Mouse (Mus musculus): ENCODE results near the gene Dennd1b. TPM values are rescaled to one million over a fixed set of nuclear protein-coding genes. Genes with fewer than 3 reads are reported as not detected.

The Dennd1b gene
- polyA plus RNA-seq, 1 experiment from 2014 or later = 12.2 TPM

DNA sequence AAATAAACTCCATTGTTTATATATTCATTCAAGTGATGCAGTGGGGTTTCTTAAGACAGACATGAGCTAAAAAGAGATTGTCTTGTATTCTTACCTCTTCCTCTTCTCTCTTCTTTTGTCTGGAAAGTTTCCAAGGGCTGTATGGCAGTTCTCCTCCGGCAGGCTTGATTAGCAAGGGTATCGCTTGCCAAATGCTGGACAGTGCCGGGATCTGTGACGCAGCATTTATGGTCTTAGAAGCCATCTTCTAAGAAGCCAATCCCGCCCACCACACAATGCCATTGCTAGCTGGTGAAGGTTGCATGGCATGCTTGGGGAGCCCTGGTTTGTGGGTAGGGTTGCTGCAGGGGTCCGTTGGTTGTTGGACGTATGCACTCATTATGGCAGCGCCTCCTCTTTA, 115.8 kb downstream of the Dennd1b start:
- no peak overlapping the region for H3K4me3 ChIP-seq (ENCODE audit: low read depth, low read length)
- no peak overlapping the region for H3K9ac ChIP-seq (ENCODE audit: low read length)
- no peak overlapping the region for H3K4me2 ChIP-seq
- WGBS = 92% methylated on average over 8 of the region's 8 CpGs
- no peaks in the 10 kb centered on the region for H3K36me3 ChIP-seq (ENCODE audit: control insufficient read depth, insufficient read depth, low read length)
- no peak for DNase-seq (ENCODE audit: low spot score, missing footprints)
- no peak overlapping the region for H3K27ac ChIP-seq (ENCODE audit: low read depth, low read length)
- no peaks in the 10 kb centered on the region for H3K9me3 ChIP-seq (ENCODE audit: control insufficient read depth, low read length)
- no peaks in the 10 kb centered on the region for H3K4me1 ChIP-seq (ENCODE audit: control insufficient read depth, insufficient read depth, low read length)
- no peak for ATAC-seq (ENCODE audit: low FRiP score)
- no peaks in the 10 kb centered on the region for H3K27me3 ChIP-seq (ENCODE audit: control insufficient read depth, insufficient read depth, low read length)

DNA sequence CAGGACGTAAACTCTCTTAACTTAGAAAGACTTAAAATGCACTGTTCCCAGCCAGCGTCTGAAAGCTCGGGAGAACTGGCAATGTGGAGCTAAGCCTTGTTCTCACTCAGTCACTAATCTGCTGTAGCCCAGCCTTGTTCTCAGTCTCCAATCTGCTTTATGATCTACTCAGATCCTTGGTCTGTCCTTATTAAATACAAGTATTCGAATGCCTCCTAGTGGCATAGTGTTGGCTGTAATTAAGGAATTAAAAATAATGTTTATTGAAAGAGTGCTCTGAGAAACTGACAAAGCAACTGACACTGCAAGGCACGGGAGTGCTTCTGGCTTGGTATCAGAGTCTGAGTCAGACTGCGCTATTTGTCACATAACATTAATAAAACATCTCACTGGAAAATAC, 116.3 kb downstream of the Dennd1b start:
- Histone ChIP-seq H3K4me1 (ENCODE audit: control insufficient read depth, insufficient read depth, low read length) (no peaks in the 10 kb centered on the region), H3K27me3 (ENCODE audit: control insufficient read depth, insufficient read depth, low read length) (no peaks in the 10 kb centered on the region), H3K4me2 (no peak overlapping the region), H3K4me3 (ENCODE audit: low read depth, low read length) (no peak overlapping the region), H3K36me3 (ENCODE audit: control insufficient read depth, insufficient read depth, low read length) (no peaks in the 10 kb centered on the region), H3K9me3 (ENCODE audit: control insufficient read depth, low read length) (no peaks in the 10 kb centered on the region), H3K27ac (ENCODE audit: low read depth, low read length) (no peak overlapping the region), H3K9ac (ENCODE audit: low read length) (no peak overlapping the region)
- no peak for ATAC-seq (ENCODE audit: low FRiP score)
- 61% methylated on average over 6 of the region's 6 CpGs for WGBS
- no peak for DNase-seq (ENCODE audit: low spot score, missing footprints)

DNA sequence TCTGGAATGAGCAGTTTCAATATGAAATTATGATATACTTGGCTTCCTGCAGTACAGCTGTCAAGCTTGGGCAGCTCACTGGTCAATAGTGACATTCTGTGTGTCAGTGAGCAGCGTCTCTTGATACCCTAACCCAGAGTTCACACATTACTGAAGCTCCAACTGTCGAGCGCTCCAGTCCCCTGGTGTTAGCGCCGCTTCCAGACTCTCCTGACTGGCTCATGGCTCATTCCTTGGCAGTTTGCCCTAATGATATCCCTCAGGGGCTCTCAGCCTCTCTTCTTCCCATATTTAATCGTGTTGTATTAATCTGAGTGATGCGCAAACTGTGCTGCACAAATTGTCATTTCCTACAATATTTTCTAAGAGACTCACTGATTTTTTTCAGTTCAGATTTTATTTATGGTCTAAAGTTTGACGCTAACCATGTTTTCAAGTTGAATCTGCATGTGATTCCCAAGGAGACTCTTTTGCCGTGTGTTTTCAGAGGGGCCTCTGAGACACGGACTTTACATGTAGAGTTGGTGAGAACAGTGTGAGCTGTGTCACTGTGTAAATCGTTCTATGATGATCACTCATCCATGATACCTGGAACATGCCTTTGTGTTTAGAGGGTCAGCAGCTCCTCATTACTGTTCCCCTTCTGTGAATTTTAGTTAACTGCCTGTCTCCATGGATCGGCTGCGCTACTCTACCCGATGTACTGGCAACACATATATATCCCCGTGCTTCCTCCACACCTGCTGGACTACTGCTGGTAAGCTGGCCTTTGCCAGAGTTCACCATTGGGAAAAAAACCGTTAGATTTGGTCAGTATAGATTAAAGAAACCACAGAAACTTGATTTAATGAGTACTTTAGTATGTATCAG, 117.5 kb downstream of the Dennd1b start:
- 75% methylated on average over 16 of the region's 16 CpGs for WGBS

DNA sequence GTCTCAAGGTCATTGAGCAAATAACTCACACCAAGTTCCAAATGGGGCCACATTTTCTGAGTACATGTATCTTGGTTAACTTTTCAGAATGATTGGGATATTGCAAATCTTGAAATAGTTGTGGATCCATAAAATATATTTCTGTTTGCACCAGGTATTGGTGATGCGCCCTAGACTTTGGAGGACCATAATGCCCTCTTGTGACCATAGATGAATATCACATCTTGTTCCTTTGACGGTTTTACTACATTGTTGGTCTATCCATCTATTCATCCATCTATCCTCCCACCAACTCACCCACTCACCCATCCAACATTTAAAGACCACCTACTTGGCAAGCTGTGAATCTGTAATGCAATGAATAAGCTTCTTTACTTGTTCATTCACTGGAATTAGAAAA, 120.1 kb downstream of the Dennd1b start:
- Histone ChIP-seq H3K27me3 (ENCODE audit: control insufficient read depth, insufficient read depth, low read length) (no peaks in the 10 kb centered on the region), H3K9me3 (ENCODE audit: control insufficient read depth, low read length) (no peaks in the 10 kb centered on the region), H3K4me3 (ENCODE audit: low read depth, low read length) (no peak overlapping the region), H3K27ac (ENCODE audit: low read depth, low read length) (no peak overlapping the region), H3K4me2 (no peak overlapping the region), H3K9ac (ENCODE audit: low read length) (no peak overlapping the region), H3K4me1 (ENCODE audit: control insufficient read depth, insufficient read depth, low read length) (no peaks in the 10 kb centered on the region), H3K36me3 (ENCODE audit: control insufficient read depth, insufficient read depth, low read length) (no peaks in the 10 kb centered on the region)
- WGBS = 62% methylated on average over 2 of the region's 2 CpGs
- DNase-seq (ENCODE audit: low spot score, missing footprints) (no peak), ATAC-seq (ENCODE audit: low FRiP score) (no peak)

More for the DNA sequence above, 117.5 kb downstream of the Dennd1b start:
- Histone ChIP-seq H3K4me3 (ENCODE audit: low read depth, low read length) (no peak overlapping the region), H3K9ac (ENCODE audit: low read length) (no peak overlapping the region), H3K27ac (ENCODE audit: low read depth, low read length) (peak overlapping the region; percentile 25; the same call in 1 of the 2 replicates), H3K4me1 (ENCODE audit: control insufficient read depth, insufficient read depth, low read length) (no peaks in the 10 kb centered on the region), H3K9me3 (ENCODE audit: control insufficient read depth, low read length) (no peaks in the 10 kb centered on the region), H3K27me3 (ENCODE audit: control insufficient read depth, insufficient read depth, low read length) (no peaks in the 10 kb centered on the region), H3K4me2 (no peak overlapping the region), H3K36me3 (ENCODE audit: control insufficient read depth, insufficient read depth, low read length) (no peaks in the 10 kb centered on the region)
- DNase-seq (ENCODE audit: low spot score, missing footprints) (peak; percentile 87), ATAC-seq (ENCODE audit: low FRiP score) (peak; percentile 69)

DNA sequence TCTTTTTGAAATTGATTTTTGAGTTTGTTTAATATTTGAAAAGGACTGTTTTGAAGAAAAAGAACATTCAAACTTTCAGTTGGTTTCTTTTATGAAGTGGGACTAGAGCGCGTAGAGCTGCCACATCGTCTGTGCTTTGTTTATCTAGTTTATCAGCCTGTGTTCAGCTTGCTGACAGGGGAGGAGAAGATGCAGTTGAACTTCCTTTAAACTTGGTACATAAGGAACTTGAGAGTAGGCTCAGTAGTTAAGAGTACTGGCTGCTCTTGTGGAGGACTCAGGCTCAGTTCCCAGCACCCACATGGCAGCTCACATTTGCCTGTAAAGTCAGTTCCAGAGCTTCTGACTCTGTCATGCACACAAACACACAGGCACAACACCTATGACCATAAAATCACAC, 124.3 kb downstream of the Dennd1b start:
- Histone ChIP-seq H3K36me3 (ENCODE audit: control insufficient read depth, insufficient read depth, low read length) (no peaks in the 10 kb centered on the region), H3K27me3 (ENCODE audit: control insufficient read depth, insufficient read depth, low read length) (no peaks in the 10 kb centered on the region), H3K9me3 (ENCODE audit: control insufficient read depth, low read length) (no peaks in the 10 kb centered on the region), H3K27ac (ENCODE audit: low read depth, low read length) (no peak overlapping the region), H3K4me1 (ENCODE audit: control insufficient read depth, insufficient read depth, low read length) (no peaks in the 10 kb centered on the region), H3K9ac (ENCODE audit: low read length) (no peak overlapping the region), H3K4me2 (no peak overlapping the region), H3K4me3 (ENCODE audit: low read depth, low read length) (no peak overlapping the region)
- 91% methylated on average over 3 of the region's 3 CpGs for WGBS
- ATAC-seq (ENCODE audit: low FRiP score) (no peak), DNase-seq (ENCODE audit: low spot score, missing footprints) (no peak)

DNA sequence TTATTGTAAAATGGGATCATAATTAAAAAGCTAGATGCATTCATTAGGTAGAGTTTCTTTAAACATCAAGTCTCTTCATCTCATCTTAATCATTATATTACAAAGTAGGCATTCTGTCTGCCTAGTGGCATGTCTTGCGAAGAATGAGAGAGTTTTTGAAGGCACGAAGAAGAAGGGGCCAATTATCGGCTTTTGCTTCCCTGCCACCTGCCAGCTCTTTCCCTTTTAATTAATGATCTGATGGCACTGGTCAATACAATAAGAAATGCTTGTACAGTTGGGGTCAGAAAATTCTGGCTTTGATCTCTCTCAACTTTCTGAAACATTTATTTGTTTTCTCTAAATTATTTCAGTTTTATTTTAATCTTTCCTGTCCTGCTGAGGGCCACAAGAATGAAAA, 127.5 kb downstream of the Dennd1b start:
- ATAC-seq (ENCODE audit: low FRiP score) (no peak), DNase-seq (ENCODE audit: low spot score, missing footprints) (no peak)
- H3K4me2 ChIP-seq = no peak overlapping the region
- no peaks in the 10 kb centered on the region for H3K36me3 ChIP-seq (ENCODE audit: control insufficient read depth, insufficient read depth, low read length)
- H3K9ac ChIP-seq (ENCODE audit: low read length) = no peak overlapping the region
- no peaks in the 10 kb centered on the region for H3K4me1 ChIP-seq (ENCODE audit: control insufficient read depth, insufficient read depth, low read length)
- H3K9me3 ChIP-seq (ENCODE audit: control insufficient read depth, low read length) = no peaks in the 10 kb centered on the region
- H3K27me3 ChIP-seq (ENCODE audit: control insufficient read depth, insufficient read depth, low read length) = no peaks in the 10 kb centered on the region
- H3K4me3 ChIP-seq (ENCODE audit: low read depth, low read length) = no peak overlapping the region
- H3K27ac ChIP-seq (ENCODE audit: low read depth, low read length) = no peak overlapping the region
- 68% methylated on average over 3 of the region's 3 CpGs for WGBS

DNA sequence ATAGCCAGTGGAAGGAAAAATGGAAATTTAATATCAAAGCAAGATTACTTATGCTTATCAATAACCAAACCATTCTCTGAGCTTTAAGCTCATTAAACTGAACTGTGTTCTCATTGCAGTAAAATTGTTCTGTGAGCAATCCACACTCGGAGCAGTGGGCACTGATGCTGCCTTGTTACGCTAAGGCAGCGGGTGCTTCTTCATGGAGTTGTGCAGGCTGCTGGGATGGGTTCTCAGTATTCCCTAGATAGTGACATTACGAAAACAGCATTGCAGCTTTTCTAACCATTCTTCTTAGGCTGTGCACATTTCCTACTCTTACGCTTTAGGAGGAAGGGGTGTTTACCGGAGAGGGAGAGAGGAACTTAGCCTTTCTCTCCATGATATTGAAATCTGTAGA, 128.5 kb downstream of the Dennd1b start:
- no peak for ATAC-seq (ENCODE audit: low FRiP score)

DNA sequence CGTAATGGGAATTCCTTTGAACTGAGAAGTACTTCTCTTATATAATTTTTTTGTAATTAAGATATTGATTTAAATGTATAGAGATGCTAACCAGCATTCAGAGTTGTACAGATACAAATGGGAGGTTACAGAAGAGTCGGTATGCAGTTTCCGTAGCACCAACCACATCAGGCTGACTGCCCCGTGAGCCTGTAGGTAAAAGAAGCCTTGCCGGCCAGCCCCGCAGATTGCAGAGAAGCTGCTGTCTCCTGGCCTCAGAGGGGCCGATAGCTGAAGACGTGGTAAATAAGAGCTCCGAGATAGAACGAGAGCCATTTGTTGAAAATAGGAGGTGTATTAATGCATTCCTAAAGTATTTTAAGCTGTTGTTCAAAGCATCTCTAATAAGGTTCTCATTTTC, 128.9 kb downstream of the Dennd1b start:
- Histone ChIP-seq H3K4me3 (ENCODE audit: low read depth, low read length) (no peak overlapping the region), H3K27me3 (ENCODE audit: control insufficient read depth, insufficient read depth, low read length) (no peaks in the 10 kb centered on the region), H3K9ac (ENCODE audit: low read length) (no peak overlapping the region), H3K9me3 (ENCODE audit: control insufficient read depth, low read length) (no peaks in the 10 kb centered on the region), H3K36me3 (ENCODE audit: control insufficient read depth, insufficient read depth, low read length) (no peaks in the 10 kb centered on the region), H3K4me1 (ENCODE audit: control insufficient read depth, insufficient read depth, low read length) (no peaks in the 10 kb centered on the region), H3K27ac (ENCODE audit: low read depth, low read length) (no peak overlapping the region), H3K4me2 (no peak overlapping the region)
- WGBS = 74% methylated on average over 10 of the region's 10 CpGs
- DNase-seq (ENCODE audit: low spot score, missing footprints) = no peak
- ATAC-seq (ENCODE audit: low FRiP score) = no peak

More for the DNA sequence above, 128.5 kb downstream of the Dennd1b start:
- Histone ChIP-seq H3K4me2 (no peak overlapping the region), H3K4me3 (ENCODE audit: low read depth, low read length) (no peak overlapping the region), H3K27me3 (ENCODE audit: control insufficient read depth, insufficient read depth, low read length) (no peaks in the 10 kb centered on the region), H3K9me3 (ENCODE audit: control insufficient read depth, low read length) (no peaks in the 10 kb centered on the region), H3K4me1 (ENCODE audit: control insufficient read depth, insufficient read depth, low read length) (no peaks in the 10 kb centered on the region), H3K9ac (ENCODE audit: low read length) (no peak overlapping the region), H3K27ac (ENCODE audit: low read depth, low read length) (no peak overlapping the region), H3K36me3 (ENCODE audit: control insufficient read depth, insufficient read depth, low read length) (no peaks in the 10 kb centered on the region)
- DNase-seq (ENCODE audit: low spot score, missing footprints) = no peak
- 82% methylated on average over 6 of the region's 6 CpGs for WGBS

DNA sequence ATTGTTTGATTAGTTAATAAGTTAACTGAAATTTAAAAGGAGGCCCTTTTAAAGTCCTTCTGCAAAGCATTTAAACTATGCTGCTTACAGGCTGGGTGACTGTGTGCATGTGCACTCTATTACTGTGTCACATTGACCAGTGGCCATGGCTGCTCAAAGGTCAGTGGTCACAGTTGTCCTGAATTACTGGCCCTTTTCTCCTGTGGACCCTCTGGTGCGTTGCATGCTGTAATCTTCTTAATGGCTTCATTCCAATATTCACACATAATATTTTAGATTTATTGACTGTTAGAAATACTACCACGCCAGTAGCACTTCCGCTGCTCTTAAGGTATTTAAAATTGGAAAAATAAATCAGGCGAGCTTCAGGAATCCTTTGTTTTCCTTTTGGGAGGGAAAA, 129.5 kb downstream of the Dennd1b start:
- DNase-seq (ENCODE audit: low spot score, missing footprints) (no peak), ATAC-seq (ENCODE audit: low FRiP score) (no peak)
- Histone ChIP-seq H3K4me2 (no peak overlapping the region), H3K27ac (ENCODE audit: low read depth, low read length) (no peak overlapping the region), H3K36me3 (ENCODE audit: control insufficient read depth, insufficient read depth, low read length) (no peaks in the 10 kb centered on the region), H3K4me3 (ENCODE audit: low read depth, low read length) (no peak overlapping the region), H3K4me1 (ENCODE audit: control insufficient read depth, insufficient read depth, low read length) (no peaks in the 10 kb centered on the region), H3K27me3 (ENCODE audit: control insufficient read depth, insufficient read depth, low read length) (no peaks in the 10 kb centered on the region), H3K9ac (ENCODE audit: low read length) (no peak overlapping the region), H3K9me3 (ENCODE audit: control insufficient read depth, low read length) (no peaks in the 10 kb centered on the region)
- 67% methylated on average over 4 of the region's 4 CpGs for WGBS

Measured in midbrain, embryonic 11.5 days (tissue).